Mouse (Mus musculus) urinary bladder, postnatal 10 days (tissue): Measurements from ENCODE around the gene Tex264.
A peak's percentile ranks its signal among the peaks of the same experiment; 100 is the strongest.

ENCODE experiments used
- DNase-seq: peaks from one replicate; pipeline ENCODE4 v3.0.0; 2022; ENCODE audit warnings: low spot score

Gene Tex264

DNA sequence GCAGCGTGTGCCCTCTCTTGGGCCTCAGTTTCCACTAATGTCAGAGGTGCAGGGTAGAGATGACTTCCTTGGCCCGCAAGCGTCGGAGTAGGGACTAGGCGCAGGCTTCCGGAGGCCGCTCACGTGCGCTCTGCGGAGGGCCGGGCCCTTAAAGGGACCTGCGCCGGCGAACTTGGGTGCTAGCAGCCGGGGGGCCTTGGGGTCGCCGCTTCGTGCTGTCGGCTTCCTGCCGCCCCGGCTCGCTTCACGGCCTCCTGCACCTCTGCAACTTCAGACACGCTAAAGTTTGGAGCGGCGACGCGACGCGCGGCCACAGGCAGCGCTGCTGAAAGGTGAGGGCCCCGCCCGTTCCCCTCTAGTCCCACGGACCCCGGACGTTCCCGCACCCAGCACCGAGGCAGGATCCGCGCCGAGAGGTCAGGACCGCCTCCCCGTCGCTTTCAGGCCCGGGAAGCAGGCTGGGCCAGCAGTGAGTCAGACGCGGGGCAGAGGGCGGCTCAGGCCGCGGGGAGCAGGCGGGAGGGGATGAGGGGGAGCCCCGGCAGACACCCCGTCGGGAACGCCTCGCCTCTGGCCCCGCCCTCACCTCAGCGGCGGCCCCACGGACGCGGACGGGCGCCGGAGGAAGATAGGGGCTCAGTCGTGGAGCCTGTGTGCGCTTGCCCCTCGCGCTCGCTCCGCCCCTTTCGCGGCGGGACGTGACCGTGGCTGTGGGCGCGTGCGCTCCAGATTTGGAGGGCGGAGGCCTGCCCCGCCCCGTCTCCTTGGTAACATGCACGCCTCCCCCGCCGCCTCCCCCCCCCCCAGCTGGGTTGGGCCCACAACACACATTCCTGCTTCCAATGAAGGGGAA is at the start of gene Tex264:
TSS of gene Tex264 (minus strand) at position 679 of the 853 bp plus-strand sequence.
- peak; percentile 43 for DNase-seq

DNA sequence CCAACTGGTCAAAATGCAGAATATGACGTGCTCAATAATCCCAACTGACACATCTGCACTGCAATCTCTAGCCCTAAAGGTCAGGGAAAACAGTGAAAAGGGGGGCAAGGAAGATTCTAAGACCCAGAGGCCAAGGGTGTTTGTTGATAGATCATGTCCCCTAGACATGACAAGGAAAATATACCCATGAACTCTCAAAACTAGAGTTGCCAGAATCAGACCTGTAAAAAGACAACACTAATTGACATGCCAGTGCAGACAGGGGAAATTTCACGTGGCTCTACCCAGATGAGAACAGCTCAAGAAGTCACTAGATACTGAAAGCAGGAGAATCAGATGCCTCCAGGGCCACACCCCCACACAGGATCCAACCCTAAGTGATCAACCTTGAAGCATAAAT is 48.0 kb upstream of the Tex264 start:
- DNase-seq: no peak

DNA sequence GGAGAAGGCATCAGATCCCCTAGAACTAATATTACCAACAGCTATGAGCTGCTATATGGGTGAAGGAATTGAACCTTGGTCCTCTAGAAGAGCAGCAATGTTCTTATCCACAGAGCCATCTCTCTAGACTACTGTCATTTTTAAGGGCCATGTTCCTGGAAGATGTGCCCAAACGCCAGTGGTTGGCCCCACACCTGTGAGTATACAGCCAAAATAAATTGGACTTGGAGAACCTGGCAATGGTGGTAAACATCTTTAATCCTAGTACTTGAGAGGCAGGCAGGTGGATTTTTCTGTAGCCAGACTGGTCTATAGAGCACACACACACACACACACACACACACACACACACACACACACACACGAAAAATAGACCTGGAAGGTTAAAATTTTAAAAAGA is 43.7 kb upstream of the Tex264 start:
- no peak for DNase-seq

DNA sequence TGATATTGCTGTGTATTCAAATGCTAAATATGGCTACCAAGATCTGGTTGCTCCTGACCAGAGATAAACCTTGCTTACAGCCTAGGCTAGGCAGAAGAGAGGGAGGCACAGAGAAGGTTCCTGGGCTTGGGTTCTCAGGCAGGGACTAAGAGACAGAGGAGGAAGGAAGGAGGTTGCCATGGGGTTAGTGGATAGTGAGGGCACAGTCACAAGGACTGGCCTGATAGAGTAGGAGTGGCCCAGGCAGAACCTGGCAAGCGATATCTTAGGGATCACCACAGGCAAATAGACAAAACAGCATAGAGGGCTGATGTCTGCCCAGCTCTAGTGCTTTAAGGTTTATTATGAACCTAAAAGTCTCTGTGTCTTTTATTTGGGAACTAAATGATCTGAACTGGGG is 41.2 kb upstream of the Tex264 start:
- DNase-seq: no peak

DNA sequence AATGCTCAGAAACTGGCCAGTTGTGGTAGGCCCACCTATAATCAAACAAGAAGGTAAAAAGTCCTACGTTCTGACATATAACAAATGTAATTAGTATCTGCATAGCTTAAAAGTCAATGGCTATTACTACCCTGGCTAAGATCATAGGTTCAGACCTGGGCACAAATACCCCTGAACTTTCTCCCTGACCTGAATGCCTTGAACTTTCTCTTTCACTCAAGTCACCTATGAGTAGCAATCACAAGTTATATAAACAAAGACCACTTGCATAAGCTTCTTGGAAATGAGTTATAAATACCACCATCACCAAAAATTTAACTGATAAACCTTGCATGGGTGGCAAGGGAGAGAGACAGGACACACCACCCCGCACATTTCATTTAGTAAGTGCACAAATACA is 39.7 kb upstream of the Tex264 start:
- no peak for DNase-seq

DNA sequence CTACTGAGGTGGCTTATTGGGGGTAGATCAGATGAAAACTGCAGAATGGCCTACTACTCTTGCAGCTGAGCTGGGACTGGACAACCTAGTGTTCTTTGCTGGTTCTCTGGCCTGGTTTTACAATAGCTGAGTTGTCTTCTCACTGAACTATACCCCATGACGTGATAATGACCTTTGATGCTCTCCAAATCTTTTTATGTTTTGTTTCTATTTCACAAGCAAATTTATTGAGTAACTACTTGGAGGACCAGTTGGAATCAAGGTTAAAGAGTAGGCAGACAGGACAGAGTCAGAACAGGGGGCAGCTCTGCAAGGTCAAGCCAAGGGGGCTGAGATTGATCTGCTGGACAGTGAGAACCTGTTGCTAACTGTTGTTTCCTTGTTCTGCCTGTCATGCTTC is 39.1 kb upstream of the Tex264 start:
- no peak for DNase-seq

DNA sequence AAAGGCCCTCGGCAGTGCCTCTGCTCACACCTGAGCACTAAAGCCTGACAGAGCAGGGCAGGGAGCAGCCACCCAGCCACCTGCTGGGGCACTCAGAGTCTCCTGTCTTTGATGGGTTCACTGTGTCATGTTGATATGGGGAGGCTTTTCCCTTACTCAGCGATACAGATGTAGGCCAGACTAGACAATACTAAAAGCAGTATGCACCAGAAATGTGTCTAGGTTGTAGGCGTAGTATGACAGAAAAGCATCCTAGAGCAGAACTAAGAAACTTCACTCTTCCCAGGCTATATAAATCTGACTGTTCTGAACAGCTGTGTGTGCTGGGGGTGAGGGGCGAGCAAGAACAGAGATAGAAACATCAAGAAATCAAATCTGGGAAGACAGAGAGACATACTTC is 31.0 kb upstream of the Tex264 start:
- DNase-seq: no peak

DNA sequence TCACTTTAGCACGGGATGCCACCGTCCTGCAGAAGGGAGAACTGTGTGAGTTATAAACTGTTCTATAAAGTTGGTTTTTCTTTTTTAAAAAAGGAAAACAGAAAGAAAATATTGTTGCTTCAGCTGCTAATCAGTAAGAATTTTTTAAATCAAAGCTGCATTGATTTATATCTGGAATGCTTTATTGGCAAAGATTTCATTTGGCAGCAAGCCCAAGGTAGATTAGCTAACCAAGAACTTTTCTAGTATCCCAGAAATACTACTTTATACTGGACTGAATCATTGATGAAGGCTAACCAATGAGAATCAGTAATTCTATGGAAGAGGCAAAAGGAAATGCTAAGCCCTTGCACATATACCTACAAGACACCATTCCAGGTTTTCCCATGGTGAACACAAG is 30.5 kb upstream of the Tex264 start:
- DNase-seq: no peak

DNA sequence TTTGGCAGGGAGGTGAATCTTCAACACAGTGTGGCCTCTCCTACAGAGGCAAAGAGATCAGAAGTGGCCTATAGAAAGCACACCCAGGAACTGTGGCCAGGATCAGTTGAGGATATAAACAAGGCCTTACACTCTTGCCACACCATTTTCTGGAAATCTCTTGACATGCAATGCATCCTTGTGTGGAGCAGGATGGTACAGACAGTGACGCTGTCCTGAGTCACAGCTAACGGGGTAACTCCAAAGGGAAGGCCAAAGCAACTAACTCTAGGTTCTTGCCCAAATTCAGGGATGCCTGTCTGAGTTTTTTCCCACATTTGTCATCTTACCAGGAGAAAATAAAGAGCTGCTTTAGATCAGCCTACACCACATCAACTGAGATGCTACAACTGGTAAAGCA is 26.7 kb upstream of the Tex264 start:
- DNase-seq: no peak

DNA sequence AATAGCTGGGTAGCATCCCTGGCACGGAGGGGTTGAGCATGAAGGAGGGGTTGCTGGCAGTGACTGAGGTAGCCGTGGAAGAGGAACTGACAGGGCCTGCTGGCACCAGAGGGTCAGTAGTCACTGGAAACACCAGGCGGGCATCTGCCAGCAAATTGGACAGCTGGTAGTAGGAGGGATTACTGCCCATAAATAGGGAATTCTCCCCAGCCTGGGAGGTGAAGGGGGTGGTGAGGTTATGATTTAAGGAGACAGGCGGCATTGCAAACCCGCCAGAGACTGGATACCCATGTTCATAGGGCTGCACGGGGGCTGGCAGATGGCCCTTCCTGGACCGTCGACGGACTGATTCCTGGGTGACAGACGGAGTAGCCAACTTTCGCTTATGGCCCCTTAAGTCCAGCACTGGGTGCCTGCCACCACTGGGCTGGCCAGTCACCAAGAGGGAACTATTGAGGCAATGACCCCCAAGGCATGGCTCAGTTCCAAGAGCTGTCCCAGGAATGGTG is 7.3 kb upstream of the Tex264 start:
- DNase-seq: no peak

DNA sequence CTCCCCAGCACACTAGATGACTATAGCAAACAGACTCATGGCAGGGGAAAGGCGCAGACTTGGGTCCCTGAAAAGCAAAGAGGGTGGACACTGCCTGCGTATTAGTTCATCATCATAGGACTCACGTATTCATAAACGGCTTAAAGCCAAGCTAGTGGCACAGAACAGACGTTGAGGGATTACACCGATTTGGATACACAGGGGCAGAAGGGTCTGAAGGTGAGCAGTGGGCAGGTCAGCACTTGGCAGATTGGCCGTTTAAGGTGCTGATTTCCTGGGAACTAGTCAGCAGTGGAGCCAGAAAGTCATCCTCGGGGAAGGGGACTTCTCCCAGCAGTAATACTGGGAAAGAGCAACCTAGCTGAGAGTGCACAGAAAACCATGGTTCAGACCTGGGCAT is 3.1 kb upstream of the Tex264 start:
- DNase-seq: no peak

DNA sequence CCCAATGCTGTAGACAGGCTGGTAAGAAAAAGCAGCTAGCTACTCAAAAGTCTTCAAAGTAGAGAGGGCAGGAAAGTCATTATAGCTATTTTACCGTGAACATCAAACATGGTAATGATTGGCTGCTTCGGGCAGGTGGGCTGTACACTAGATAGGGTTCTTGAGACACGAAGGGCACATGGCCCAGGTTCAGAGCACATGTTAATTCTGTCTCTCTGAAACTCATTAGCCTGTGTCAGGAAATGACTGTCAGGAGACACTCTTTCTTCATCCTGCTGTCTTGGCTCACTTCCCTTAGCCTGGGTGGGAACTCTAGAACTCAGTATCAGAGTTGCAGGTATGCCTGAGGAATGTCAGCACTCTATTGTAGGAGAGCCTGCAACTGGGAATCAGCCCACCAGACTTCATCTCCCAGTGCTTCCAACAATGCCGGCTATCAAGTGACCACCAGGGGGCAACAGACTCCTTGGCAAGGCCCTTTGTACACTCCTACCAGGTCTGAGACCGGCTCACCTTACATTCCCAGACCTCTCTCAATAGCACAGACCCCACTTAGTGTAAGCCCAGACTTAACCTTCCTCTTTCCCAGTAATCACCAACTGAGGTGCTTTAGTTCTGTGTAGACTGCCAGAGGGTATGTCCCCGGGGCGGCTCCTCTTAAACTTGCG is 1.4 kb upstream of the Tex264 start:
- no peak for DNase-seq

DNA sequence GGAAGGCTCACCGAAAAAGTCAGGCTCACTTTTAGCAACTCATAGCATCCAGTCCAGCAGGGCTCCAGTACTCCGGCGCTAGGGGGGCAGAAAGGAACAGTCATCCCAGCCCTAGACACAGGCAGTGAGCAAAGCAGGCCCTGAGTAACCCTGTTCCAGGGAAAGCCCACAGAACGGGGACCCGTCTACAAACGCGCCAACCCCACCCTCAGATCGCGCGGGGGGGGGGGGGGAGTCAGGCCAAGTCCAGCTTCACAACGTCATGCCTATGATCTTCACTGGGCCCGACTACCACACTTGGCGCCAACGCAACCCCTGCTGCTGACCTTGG is 844 bp downstream of the Tex264 start:
- DNase-seq: no peak

DNA sequence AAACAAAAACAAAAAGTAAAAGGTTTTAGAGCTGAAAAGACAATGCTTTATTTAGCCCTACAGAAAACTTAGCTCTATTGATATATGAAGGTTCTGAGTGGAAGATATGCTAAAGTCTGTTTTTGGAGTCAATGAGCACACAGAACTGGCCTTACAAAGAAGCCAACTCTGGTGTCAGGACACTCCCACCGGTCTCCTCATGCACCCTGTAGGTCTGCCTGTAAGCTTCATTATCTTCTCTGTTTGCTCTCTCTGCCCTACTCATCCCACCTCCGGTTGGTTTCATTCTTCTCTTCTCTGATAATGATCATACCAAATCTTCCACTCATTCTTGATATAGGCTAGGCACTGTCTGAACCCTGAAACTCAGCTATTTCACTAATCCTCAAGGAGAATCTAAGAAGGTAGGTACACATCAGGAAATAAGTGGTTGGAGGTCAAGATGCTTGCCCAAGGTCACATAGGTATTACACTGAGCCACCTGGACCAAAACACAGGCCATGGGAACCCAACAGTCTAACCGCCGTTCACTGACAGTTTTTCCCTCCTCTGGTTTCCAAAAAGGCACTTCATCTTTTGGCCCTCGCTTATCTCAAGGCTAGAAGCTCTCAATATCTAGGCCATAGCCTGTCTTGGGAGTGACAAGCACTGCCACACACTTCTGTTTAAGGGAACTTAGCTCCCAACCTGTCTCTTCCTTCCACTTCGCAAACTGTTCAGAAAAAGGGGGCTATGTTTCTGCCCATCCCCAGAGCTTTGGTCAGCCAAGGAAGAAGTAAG is 1.4 kb downstream of the Tex264 start:
- no peak for DNase-seq

DNA sequence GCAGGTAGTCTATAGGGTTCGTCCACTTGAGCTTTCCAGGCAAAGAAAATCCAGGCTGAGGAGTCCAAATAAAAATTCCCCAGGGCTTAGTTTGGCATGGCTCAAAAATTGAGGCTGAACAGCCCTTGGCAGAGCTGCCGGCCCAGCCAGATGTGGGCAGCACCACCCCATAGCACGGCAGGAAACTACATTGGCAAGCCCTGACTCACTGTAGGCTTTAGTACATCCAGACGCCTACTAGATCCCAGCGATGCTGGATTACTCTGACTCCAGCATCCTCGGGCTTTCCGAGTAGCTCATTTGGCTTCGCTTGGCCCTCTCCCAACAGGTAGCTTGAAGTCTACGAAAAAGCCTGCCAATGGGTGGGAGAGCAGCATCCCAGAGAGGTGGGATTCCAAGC is 4.7 kb downstream of the Tex264 start:
- no peak for DNase-seq

DNA sequence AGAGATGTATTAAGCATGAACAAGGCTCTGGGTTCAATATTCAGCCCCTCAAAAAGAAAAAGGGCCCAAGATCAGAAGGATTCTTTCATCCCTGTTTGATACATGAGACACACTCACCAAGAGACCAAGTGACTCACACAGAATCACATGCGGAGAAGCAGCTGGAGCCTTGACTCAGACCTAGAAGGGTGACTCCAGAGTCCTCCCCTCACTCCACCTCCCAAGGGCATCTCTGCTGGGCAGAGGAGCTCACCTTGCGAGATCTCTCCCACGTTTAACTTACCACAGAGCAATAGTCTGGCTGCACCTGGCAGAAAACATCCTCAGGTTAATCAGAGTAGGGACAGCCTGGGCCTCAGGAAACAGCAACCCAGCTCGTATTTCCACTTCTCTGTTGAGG is 7.5 kb downstream of the Tex264 start:
- DNase-seq: no peak

DNA sequence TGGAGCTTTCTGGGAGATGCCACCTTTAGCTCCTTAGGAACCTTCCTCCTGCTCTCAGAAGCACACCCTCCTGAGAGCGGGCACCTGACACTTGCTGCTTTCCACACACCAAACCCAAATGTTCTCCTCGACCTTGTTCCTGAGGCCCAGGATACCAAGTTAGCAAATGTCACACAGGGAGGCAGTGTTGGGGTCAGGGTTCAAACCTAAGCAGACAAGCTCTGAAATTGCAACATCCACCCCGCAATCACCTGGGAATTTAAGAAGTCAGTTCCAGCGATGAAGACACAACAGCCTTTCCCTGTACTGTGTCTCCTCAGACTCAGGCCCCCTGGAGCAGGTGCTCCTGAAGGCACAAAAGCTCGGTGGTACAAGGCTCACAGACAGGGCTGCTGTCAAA is 8.0 kb downstream of the Tex264 start:
- DNase-seq: no peak

DNA sequence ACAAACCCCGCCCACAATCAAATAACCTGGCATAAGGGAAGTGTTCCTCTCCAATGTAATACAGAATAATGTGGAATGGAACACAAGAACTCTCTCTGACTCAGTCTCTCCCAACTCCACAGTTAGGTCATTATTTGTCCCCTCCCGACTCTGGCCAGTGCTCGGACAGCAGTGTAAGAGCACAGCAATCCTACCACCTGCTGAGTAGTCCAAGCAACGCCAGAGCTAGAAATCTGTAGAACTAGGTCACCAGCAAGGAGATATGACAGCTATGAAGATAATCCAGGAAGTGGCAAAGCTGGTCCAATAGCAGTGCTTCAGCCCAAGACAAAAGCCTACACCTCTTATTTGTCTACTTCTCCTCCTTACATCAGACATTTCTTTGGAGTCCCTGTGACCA is 9.2 kb downstream of the Tex264 start:
- no peak for DNase-seq

DNA sequence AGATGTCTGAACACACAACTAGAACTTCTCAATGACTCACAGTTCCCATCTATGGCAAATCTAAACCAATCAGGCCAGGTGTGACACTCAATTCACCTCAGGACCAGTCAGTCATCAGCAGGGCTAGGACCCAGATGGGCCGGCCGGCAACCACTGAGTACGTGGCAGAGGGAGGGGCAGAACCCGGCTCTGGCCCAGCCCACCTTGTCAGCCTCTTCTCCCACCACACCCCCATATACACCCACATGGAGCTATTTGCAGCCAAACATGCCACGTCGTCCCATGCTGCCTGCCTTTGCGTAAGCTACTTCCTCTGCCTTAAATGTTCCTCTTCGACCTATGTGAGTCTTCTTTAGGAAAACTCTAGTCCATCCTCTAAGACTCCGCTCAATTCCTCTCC is 9.8 kb downstream of the Tex264 start:
- DNase-seq: no peak

DNA sequence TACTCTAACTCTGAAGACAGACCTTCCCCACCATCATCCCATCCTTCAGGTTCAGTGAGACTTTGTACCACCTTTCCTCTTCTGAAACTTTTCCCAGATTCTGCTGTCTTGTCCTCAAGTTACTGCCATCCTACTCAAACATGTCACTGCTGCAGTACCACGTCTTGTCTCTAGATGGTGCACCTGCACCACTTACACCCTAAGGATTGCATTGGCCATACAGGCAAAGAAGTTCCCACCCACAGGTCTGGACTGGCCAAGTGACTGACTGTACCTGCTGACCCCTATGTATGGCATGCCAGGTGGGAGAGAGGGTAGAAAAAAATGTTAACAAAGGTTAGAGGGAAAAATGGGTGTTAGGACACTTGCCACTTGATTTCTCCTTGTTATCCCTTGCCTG is 10.2 kb downstream of the Tex264 start:
- DNase-seq: no peak

DNA sequence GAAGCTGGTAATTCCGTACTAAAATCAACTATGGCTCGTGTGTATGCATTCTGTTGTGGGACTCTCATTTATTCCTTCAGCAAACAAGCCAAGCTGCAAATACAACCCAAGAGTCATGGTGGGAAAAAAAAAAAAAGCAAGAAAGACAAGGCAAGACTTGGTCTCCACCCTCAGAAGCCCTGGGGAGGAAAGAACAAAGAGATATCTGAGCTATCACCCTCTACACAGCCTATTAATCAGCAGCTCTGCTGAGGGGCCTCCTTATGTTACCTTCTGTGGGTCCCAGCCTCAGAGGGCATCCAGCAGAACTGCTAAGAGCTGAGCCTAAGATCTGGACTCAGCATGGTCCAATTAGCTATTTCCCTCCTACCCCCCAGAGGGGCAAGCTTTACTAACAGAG is 11.9 kb downstream of the Tex264 start:
- DNase-seq: no peak

DNA sequence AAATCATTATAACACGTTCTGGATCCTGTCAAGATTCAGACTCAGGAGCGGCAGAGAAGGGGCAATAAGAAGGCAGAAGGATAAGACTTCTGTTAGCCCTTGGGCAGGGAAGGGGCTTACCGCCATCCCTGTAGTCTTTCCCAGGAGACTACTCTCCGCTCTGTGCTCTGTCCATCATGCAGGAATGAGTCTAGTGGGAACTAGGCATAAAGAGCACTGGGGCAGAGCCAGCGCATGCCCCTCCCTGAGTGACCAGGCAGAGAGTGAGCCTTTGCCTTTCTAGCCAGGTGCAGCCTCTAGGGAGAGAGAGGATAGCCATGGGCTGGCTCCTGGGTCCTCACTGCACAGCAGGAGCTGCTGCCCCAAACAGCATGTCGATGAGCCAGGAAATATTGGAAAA is 20.9 kb downstream of the Tex264 start:
- no peak for DNase-seq

DNA sequence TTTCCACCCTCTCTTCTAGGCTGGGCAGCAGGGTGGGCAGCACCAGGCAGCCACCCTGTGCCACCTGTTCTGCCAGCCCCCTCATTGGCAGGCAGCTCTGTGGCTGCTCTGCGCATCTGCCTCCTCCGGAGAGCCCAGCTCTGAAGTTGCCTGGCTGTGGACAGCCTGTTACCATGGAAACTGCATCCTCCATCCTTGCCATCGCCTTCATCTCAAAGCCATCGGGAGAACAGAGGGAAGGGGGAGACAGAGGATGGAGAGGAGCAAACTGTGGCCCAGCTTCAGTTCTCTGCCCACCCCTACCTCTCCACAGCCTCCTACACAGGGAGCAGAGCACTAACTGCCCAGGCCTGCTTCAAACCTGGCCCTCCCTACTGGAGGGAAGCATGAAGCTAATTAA is 21.3 kb downstream of the Tex264 start:
- DNase-seq: no peak
